Mouse (Mus musculus): ENCODE data around the gene Cep126. TPM values are rescaled to one million over a fixed set of nuclear protein-coding genes. Genes with fewer than 3 reads are reported as not detected.

Cep126 gene
- 10 to 100 TPM; 13.6 to 24.6 (median 18.1) TPM for total RNA-seq (2022)

DNA sequence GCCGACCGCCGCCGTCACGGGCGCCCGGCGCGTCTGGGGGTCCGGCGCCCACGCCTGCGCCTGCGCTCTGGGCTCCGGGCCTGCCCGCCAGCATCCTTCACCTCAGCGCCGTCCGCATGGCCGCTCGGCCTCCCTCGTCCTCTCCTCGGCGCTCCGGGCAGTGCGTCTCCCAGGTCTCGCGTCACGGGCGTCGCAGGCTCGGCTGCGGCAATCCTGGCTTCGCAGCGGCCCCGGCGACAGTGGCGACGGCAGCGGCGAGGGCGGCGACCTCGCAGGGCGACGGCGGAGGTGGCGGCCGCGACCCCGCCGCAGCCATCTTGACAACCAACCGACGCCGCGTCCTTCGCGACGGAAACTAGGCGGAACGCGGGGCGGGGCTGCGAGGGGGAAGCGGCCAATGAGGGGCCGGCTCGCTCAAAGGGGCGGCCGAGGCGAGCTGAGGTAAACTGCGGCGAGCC is at the start of gene Cep126:
Gene Cep126, minus strand, starts transcription at position 178 of the 458 bp plus-strand sequence.
- DNase-seq (ENCODE audit: low spot score in 2 of 2): peak; percentile 35 to 67

DNA sequence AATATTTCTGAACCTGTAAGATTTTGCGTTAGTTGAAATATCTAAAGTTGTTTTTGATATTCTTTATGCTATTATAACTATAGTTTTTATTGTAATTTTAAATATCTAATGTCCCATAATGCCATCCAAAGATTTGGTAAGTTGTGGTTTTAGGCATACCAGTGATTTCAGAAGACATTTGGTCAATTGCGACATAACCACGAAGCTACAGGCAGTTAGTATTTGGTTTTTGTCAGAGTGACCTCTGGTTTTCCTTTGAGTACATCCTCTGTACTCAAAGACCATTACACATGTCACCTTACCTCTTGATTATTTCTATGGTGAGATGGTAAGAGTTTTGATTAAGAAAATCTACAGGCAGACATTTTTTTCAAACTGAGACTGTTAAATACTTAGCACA is 45.5 kb upstream of the Cep126 start:
- DNase-seq (ENCODE audit: low spot score in 2 of 2): no peak

DNA sequence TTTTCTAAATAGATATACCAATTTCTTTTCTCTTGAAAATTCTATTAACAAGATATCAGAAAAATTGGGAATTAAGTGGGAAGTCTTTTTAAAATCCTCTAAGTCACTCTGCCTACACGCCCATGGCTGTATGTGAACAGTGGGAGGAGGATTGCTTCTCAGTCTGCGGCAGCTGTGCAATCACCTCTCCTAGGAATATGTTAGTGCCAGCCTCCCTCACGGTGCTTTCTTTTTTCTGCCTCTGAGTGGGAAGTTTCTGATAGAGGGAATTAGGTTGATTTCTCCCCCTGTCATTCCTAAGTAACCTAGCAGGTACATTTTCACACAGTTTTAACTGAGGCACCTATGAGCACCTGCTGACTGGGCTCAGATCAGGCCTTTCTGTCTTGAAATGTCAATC is 43.0 kb upstream of the Cep126 start:
- DNase-seq (ENCODE audit: low spot score in 2 of 2): no peak

DNA sequence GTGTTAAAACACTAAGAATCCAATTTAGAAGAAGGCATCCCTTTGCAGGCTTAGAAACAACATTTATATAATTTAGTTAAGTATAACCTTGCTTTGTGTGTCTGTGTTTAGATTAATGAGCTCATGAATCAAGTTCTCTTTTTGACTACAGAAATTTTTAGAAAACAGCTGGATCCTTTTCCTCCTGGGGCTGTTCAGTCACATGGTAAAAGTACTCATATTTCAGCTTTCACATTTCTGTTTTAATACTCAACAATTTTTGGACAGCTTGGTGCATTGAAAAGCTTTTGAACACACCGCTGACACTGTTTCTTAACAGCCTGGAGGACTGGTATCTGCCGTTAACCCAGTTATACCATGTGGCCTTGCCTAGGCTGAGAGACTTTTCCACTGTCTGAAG is 22.9 kb upstream of the Cep126 start:
- DNase-seq (ENCODE audit: low spot score in 2 of 2): no peak

DNA sequence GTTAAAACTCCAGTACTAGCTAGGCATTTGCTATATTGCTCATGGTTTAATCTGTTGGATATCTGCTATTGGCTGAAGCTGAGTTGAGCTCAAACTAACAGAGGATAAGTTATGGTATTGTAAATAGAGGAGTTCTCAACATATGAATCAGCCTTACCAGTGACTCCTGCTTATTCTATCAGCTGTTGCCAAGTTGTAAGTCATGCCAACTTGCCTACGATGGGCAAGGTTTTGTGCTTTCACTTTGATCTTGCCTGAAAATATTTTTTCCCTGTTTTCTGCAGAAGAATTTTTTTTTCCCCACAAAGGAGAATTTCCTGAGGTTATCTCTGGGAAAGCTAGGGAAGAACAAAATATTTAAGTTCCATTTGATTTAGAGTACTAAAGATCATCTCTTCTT is 5.4 kb upstream of the Cep126 start:
- DNase-seq (ENCODE audit: low spot score in 2 of 2): no peak

DNA sequence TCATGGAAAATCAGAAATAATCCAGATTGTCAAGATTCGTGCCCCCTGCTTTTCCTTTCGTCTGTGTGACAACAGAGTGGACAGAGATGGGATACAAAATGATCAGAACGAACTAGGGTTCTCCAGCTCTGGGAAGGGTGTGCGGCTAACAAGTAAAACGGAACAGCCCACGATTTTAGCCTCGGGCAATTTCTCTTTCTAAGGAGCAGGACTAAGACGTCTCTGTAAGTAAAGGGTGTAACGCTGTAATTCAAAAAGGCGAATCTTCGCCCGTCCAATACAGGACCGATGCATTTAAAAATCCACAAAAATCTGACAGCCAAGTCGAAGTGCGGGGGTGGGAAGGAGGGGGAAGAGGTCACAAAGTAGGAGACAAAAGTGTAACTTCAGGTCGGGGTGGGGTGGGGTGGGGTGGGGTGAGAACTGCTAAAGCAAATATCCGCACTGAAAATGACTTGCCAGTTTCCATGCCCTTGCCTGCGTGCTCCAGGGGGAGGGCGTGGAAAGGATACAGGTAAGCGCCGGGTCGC is 443 bp downstream of the Cep126 start:
- no peak for DNase-seq (ENCODE audit: low spot score in 2 of 2)

DNA sequence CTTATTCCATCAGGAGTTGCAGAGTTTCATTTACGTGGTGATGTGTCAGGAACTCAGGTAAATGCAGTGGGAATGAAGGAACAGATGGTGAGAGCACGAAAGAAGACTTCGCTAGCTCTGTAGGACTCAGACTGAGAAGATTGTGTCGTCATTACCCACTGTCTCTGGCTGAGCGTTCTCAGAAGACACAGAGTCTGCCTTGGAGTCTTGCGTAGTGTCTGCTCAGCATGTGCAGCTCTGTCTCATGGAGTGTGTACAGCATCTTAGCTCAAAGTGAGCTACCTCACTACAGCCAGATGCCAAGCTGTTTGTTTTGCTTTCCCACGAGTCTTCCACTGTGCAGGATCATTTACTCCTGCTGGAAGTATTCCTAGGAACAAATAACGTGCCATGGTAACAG is 10.6 kb downstream of the Cep126 start:
- no peak for DNase-seq (ENCODE audit: low spot score in 2 of 2)

DNA sequence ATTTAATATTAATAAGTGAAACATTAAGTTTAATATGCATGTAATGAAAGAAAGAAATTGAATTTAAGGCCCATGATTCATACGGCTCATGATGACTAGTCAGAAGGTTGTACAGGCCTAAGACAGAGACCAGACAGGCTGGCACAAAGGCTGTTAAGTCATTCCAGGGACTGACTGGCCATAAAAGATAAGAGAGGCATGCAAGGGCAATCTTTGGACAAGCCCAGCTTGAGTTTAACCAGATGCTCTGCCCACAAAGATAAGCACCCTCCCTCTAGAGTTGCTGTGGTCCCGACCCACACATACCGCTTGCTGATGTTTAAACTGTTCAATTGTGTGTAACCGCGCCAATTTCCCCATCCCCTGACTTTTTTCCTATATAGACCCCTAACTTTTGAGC is 19.6 kb downstream of the Cep126 start:
- DNase-seq (ENCODE audit: low spot score in 2 of 2): no peak

DNA sequence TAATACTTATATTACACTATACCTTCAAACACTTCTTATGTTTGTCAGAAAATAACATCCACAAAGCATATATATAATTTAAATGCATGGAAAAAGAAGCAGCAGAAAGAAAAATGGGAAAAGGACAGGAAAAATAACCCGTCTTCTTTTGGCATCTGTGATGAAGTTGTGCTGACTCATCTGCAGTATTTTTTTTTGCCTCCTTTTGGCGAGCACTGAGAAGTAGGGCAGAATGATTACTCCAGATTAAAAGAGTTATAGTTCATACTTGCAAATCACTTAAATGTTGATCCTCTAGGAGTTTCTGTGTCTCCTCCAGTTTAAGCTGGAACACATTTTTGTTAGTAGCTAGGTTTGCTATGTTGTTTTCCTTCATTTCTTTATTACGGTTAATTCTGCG is 31.0 kb downstream of the Cep126 start:
- no peak for DNase-seq (ENCODE audit: low spot score in 2 of 2)

DNA sequence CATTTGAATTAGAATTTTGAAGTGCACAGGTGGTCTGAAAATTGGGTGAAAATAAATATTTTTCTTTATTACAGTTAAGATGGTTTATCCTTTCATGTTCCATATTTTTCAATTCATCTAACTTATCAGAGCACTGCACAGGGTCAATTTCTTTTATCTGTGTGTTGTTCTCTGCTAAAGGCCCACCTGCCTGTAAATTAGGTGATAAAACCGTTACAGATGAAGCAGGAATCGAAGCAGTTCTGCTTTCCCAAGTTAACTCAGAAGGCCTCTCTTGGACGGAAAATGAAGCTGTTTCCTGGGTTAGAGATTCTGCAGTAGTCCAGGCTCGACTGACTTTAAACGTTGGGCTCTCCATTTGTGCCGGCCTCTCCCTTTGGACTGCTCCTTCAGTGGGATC is 33.1 kb downstream of the Cep126 start:
- DNase-seq (ENCODE audit: low spot score in 2 of 2): no peak

DNA sequence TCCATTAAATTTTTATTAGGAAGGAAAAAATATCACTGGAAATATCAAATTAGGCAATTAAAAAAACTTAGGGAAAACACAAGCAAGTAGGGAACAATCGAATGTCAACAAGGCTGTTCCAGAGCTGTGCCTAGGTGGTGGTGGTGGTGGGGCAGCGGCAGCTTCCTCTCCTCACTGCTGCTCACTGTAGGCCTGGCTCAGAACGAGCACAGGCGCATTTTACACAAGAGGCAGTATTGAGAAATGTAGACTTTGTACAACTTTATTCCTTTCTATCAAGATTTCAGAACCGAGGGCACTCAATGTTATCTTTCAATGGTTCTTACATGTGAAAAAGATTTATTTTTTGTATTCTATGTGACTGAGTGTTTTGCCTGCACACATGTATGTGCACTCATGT is 55.2 kb downstream of the Cep126 start:
- no peak for DNase-seq (ENCODE audit: low spot score in 2 of 2)

DNA sequence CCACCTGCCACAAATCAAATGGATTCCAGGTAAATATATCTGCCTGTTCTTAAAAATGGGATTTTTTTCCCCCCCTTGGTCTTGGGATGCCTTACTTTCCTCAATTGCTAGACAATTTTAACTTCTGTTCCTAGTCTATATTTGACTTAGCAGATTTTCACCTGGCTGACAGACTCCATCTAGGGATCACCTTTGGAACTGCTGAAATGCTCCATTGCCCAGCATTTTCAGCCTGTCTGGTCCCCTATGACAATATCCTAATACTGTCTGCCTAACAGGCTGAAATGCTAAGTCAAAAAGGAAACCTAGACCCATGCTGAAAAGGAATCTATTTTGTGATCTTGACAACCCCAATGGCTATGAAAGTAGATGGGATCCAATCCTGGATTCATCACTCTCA is 59.7 kb downstream of the Cep126 start:
- DNase-seq (ENCODE audit: low spot score in 2 of 2): no peak

DNA sequence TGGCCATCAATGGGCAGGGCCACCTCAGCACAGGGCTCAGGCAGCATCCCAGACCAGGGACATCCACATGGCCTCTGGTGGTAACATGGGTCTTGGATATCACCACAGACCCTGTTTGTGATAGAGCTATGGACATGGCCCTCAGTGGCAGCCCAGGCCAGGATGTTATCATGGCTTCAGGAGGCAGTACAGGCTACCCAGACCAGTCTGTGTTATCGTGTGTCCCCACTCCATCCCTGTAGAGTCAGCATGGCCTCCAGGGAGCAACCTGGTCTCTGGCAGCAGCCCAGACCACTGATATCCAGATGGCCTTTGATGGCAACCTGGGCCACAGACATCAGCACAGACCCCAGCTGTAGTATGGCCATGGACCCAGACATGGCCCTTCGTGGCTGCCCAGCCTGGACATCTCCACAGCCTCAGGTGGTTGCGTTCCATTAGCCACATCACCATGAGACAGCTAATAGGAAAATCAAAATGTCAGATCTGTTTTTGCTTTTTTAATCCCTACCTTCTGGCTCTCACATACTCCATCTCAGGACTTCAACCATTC is 60.8 kb downstream of the Cep126 start:
- no peak for DNase-seq (ENCODE audit: low spot score in 2 of 2)

DNA sequence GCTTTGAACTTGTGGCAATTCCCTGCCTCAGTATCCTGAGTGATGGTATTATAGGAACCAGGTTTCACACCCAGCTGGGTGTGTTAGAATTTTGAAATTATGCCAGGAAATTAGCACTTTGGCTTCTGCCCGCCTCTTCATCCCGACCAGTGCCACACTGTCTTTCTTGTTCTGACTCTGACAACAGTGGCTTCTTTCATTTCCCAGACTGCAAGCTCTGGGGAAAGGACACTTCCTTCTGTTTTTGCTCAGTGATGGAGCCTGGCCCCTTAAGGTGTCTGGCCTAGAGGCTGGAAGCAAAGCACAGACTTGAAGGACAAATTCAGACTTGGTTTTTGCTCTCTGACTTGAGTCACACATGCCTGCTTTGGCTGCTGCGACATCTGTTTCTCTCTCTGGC is 74.5 kb downstream of the Cep126 start:
- no peak for DNase-seq (ENCODE audit: low spot score in 2 of 2)

DNA sequence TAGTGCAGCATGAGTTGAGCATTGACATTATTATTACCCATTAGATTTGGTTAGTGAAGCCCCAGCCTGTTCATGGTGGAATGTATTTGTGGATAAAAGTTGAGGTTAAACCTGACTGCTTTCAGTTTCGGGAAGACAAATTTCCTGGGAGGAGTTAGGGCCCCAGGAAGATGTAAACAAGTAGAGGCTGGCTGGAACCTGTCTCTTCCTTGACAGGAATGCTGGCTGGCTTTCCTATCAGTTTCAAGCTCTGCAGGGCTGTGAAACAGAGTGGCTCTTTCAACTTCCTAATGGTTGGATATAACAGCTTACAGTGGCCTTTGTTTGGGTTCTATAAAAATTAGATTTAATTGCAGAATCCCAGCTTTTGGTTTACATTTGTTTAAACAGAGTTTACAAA is 79.3 kb downstream of the Cep126 start:
- DNase-seq (ENCODE audit: low spot score in 2 of 2): no peak

DNA sequence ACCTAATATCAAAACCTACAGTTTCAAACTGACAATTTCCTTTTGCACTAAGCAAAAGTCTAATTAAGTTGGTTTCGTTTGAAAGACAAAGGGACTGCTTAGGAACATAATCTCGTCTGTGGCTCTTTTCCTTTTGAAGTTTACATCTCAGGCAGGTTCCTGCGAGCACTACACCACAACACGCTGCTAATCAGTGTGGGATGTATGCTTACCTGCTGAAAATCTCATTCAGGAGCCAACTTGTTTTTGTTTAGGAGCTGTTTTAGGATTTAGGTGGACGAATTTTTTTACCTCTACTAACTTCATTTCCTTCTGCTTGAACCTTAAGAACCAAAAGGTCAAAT is 91.1 kb downstream of the Cep126 start:
- no peak for DNase-seq (ENCODE audit: low spot score in 2 of 2)

DNA sequence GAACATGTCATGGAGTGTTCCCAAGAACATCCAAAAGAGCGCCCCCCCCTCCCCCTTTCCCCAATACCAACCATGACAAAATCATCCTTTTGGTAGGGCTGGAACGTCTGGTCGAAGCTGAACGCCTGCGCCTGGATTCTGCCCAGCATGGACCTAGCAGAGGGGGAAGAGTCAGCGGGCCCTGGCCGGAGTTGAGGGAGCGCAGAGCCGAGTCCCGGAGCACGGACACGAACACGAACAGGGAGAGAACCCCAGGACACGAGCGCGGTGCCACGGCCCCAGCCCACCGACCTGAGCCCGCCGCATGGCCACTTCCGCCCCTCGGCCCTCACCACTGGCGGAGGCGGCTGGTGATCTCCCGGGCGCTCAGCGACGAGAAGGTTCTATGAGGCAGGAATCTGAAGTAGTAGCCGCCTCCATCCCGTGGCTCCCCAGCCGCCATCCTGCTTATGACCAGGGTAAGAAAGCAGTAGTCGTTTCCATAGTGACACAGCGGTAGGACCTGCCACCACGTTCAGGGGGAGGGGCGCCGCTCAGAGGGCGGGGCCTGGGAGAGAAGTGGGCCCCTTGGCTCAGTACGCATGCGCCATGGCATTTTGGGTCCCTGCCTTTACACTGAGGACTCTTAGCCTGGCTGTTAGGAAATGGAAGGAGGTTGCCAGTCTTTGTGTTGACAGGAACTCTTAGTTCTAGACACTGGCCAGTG is 91.6 kb downstream of the Cep126 start, which contains the start of gene Cfap300:
Gene Cfap300, minus strand, starts transcription at position 486 of the 706 bp plus-strand sequence.
- peak; percentile 94 for DNase-seq (ENCODE audit: low spot score in 2 of 2)

DNA sequence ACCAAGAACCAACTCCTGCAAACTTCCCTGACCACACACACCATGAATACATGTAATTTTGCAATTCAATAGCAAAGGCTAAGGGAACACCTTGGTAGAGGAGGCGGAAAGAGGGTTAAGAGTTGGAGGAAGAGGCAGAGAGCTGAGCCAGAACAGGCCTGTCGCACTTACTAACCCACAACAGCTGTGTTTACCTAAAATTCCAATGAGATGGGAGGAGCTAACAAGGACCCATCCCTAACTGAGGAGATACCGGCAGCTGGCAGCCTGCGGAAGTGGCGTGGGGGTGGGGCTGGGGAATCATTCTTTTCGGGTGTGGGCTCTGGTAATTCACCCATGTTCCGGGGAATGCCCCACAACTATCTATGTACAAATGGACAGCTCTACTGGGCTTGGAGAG is 98.5 kb downstream of the Cep126 start:
- DNase-seq (ENCODE audit: low spot score in 2 of 2): no peak

DNA sequence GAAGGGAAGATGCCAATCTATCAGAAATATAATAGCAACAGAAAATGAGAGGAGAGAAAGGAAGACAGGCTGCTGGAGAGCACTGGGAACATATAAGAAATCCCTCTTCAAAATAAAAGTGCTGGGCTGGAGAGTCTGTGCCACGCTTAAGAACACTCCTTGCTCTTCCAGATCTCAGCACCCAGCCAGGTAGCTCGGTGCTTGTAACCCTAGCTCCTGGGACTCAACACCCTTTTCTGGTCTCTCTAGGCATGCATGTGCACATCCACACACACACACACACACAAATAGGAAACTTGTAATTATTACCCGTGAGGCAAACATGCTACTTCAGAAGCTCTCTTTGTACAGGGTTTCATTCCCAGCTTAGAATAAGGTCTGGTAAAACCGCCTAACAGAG is 99.0 kb downstream of the Cep126 start:
- no peak for DNase-seq (ENCODE audit: low spot score in 2 of 2)

DNA sequence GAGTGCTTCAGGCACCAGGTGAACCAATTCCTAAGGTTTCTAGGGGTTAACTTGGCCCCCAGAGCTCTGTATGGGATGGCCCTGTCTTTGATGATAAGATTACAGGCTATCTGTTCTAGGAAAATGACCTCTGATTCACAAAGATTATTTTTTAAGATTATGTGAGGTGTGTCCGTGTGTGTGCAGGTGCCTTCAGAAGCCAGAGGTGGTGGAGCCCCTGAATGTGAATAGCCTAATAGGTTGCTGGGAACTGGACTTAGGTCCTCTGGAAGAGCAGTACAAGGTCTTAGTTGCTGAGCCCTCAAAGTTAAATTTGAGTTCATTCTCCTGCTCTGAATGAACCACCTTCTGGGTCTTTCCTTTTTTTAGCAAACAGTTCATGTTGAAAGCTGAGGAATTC is 100.0 kb downstream of the Cep126 start:
- no peak for DNase-seq (ENCODE audit: low spot score in 2 of 2)

DNA sequence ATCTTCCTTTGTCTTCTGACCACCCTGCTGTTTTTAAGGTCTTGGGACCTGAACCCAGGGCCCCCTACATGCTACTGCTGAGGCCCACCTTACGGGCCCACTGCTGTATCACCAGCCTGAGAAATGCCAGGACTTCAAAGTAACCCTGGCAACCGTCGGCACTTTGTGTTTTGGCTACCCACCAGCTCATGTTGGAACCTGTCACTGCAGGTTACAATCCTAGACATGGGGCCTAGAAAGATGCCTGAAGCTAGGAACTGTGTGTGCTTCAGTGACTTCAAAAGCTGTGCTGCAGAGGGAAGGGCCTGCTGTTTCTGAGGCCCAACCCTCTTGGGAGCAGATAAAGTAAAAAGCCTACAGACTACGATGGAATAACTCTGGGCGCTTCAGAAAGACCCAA is 101.2 kb downstream of the Cep126 start:
- no peak for DNase-seq (ENCODE audit: low spot score in 2 of 2)

Measured in layer of hippocampus, adult 8-10 months (tissue).